Mouse (Mus musculus): ENCODE data around the gene Rabgap1l. TPM values are rescaled to one million over a fixed set of nuclear protein-coding genes. Genes with fewer than 3 reads are reported as not detected.
"Not testable (repeated sequence)": the region's sequence is repeated elsewhere in the genome, so short reads cannot be mapped to it uniquely, and the experiment has no call there.

The Rabgap1l gene
- total RNA-seq, 2 experiments from 2014 or later, result 19.4 to 21.9 TPM

DNA sequence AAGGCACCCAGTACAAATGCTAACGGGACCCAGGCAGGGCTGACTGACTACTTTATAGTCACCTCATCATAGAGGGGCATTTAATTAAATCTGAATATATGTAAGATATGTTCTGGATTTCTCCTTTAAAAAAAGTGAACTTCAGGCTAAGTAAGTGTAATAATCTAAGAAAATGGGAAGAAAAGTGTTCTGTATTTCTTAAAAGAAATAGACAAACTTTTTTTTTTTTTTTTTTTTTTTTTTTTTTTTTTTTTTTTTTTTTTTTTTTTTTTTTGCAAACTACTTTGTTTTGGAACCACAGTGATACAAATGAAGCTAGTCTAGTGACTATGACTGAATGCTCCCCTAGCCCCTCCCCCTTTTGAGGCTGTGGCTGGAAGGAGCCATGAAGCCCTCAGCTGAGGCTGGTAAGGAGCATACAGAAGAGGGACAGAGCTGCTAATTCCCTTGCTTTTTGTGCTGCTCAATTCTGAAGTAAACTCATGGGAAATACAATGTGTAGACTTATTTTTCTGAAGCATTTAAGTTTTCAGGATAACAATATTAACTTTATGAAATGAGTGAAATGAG, 273.0 kb downstream of the Rabgap1l start:
- no peak for DNase-seq (ENCODE audit: low spot score in 2 of 2)

DNA sequence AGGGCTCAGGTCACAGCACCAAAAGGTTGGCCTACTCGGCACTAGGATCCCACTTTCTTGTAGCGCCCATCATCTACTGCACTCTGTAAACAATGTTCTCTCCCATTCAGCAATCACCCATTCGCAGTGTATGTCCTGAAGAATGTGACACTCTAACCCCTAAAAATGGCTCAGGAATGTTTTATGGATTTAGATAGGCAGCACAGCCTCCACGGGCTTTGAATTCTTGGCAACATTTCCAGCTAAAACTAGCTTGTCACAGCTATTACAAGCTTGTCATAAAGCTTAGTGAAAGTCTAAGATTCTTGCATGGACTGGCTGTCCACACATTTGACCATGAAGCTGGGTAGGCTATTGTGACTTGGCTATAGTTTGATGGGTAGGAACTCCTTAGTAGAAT, 274.5 kb downstream of the Rabgap1l start:
- DNase-seq (ENCODE audit: low spot score in 2 of 2), result no peak

DNA sequence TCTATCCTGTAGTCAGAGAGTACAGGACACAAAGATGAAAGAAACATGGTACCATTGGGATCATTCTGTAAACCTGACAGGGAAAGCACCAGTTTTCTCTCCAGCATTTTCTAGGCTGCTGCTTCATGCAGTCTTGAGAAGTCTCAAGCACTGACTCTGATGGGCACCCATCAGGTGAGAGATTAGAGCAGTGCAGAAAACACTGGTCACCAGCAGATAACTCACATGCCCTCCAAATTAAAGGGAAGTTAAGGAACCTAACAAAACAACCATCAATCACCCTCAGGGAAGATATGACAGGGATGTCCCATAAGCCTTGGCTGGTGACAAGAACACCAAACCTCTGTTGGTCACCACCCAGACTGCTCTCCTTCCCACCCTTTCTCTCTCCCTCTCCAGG, 285.2 kb downstream of the Rabgap1l start:
- DNase-seq (ENCODE audit: low spot score in 2 of 2), result no peak

DNA sequence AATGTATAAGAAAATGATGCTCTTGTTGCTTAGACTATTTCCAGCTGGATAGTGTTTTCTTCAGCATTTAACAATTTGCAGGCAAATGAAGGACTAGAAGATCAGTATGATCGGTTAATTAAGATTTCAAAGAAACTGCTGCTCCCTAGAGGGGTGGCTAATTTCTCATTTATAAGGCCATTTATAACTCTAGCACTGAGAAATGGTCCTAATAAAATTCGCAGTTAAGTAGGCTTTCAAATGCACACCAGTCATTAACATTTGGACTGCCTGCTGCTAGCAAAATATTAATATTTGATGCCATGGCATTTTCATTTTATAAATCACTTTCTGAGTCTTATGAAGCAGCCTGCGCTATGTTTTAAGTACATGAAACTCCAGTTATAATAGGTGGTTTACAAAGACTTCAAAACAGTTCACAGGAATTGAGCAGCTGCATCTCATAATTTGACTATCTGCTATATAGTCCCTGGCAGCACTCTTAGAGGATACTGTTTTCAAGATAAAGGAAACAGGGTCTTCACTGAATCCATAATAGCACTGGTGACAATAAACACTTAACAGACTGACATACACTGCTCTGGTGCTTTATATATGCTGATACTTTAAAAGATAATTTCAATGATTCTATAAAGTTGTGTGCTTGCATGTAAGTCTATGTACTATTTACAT, 296.0 kb downstream of the Rabgap1l start:
- no peak for DNase-seq (ENCODE audit: low spot score in 2 of 2)

DNA sequence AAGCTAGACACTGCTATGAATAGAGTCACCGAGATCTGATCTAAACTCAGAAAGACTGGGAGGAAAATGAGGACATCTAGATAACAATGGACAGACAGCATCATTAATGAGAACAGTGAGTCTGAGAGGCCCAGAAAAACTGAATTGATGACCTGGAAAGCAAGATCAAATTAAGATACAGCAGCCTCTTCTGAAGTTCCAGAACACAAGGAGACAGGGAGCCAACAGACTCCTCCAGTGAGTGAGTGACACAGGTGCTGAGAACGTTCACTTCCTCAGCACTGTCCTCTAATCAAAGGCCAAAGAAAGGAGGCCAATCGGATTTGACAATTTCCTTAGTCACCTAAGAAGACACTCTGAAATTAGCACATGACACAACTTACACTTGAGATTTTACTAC, 307.3 kb downstream of the Rabgap1l start:
- DNase-seq (ENCODE audit: low spot score in 2 of 2), result no peak

DNA sequence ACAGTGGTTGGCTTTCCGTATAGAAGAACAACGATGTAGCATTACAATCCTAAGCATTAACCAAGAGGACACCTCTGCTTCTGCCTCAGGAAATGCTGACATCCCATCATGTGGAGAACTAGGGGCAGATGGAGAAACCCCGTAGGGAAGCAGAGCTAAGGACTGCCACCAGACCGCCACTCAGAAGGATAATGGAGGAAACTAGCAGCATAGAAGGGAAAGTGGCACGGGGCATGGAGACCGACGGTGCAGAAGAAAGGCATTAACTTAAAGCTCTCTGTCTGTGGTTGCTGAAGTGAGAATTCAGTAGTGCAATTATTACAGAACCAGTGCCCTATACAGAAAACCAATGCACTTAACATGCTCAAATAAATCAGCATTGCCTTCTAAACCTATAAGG, 308.0 kb downstream of the Rabgap1l start:
- no peak for DNase-seq (ENCODE audit: low spot score in 2 of 2)

DNA sequence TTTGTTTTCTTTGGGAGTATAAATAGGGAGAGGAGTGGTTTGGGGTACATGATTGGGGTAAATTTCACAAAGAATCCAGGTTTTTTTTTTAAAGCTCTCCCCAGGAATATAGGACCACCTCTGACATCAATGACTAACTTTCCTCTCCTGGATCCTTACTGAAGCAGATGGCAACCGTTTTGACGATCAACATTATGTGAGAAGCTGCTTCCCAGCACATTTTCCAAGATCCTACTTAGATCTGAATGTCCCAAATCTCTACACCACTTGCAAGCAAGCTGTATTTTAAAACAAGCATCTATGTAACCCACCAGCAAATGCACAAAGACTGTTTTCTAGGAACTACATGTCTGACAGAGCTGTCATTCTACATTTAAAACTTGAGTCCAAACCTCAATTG, 311.4 kb downstream of the Rabgap1l start:
- DNase-seq (ENCODE audit: low spot score in 2 of 2), result no peak

DNA sequence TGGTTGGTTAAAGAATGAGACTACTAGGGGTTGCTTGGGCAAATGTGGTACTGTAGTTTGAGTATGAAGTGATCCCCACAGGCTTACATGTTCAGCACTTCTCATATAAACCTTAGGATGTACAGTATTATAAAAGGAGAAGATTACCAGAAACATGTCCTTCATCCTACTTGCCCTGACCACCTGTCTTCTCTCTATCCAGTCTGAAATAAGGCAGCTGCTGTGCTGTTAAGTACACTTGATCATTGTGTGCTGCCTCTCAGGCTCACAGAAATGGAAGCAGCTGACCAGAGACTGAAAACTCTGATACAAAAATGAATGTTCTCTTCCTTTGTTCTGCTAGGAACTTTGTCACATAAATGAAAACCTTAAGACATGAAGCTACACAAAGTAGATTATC, 325.6 kb downstream of the Rabgap1l start:
- DNase-seq (ENCODE audit: low spot score in 2 of 2), result no peak

DNA sequence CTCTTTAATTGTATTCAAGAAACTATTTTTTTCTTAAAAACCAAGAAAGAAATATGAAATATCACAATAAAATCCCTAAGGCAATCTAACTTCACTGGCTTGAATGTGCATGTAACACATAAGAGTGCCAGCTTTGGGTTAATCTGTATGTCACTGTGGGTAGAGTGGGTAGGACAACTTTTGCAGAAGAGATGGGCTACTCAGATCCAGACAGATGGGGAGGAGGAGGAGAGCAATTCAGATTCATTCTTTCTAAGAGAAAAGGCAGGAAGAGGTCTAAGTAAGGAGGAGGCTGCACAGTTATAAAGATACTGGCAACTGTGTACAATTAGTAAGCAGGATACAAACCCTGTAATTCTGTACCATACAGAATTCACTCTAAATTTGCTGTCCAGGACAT, 327.8 kb downstream of the Rabgap1l start:
- no peak for DNase-seq (ENCODE audit: low spot score in 2 of 2)

DNA sequence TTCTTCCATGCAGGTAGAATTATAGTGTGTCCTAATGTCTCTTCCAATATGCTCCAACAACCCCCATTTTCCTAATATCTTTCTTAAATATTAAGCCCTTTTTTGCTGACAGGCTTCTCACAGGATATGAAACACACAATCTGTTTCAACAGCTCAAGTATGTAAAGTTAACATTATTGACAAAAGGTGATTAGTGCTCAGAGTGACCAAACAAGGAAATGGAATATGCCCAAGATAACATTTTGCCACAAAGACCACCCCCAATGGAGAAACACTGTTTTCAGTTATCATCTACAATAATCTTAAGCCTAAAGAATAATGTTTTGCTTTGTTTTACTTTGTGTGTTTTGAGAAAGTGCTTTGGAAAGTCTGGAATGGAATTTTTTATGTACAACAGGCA, 328.9 kb downstream of the Rabgap1l start:
- DNase-seq (ENCODE audit: low spot score in 2 of 2), result no peak

DNA sequence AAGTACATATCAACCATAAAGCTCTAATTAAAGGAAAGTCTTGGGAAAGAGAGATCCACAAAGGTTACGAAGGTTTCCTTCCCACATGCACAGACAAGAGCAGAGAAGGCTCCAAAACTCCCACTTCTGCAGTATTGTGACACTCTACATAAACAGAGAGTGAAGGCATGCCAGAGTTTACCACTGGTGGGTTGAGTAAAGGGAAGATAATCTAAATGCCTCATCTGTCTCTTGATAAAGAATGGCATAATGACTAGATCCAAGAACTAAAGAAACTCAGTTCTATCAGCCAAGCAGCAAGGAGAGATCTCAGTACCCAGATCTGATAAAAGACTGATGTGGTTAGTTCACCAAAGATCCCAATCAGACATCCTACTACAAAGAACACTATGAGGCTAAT, 332.7 kb downstream of the Rabgap1l start:
- DNase-seq (ENCODE audit: low spot score in 2 of 2), result no peak

DNA sequence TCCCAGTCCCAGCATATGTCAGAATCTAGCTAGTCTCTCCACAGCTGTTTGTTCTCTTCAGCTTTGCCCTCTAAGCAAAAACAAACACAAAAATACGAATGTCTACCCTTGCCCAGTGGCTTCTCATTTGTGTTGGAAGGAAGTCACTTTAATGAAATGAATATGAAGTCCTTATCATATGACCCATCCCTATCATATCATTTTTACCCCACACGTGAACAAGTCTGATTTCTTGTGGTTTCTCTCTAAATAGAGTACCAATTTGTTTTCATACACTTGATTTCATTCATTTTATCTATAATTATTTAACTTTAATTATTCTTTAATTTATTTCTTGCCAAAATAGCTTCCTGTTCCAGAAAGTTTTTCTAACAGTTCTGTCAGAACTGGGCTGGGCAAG, 341.3 kb downstream of the Rabgap1l start:
- DNase-seq (ENCODE audit: low spot score in 2 of 2), result no peak

DNA sequence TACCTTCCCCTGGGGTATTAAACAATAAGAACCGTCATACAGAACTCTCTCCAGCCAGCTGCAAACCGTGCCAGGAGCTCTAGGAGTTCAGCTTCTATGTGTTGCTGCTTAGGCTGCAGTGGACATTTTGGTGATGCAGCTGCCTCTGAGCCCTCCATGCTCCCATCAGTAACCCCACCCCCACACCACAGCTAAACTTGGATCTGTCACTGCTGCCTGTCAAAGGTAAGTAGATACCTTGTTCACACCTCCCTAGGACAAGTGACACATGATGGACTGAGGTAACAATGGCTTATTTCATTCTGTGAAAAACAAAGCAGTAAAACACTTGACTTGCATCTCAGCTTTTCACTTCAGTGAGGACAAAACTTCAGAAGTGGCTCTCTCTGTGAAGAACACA, 344.3 kb downstream of the Rabgap1l start:
- no peak for DNase-seq (ENCODE audit: low spot score in 2 of 2)

DNA sequence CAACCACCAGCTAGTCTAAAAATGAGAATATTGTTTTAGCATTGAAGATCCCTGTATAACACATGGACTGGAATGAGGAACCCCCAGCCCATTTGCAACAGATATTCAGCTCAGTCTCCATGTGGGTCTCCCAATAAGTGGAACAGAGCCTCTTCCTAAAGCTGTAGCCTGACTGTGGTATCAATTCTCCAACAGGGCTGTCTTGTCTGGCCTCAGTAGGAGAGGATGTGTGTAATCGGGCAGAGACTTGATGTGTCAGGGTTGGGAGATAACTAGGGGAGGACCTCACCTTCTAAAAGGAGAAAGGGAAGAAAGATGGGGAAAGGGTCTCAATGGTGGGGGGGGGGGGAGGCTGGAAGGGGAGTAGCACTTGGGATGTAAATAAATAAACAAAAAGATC, 346.2 kb downstream of the Rabgap1l start:
- no peak for DNase-seq (ENCODE audit: low spot score in 2 of 2)

DNA sequence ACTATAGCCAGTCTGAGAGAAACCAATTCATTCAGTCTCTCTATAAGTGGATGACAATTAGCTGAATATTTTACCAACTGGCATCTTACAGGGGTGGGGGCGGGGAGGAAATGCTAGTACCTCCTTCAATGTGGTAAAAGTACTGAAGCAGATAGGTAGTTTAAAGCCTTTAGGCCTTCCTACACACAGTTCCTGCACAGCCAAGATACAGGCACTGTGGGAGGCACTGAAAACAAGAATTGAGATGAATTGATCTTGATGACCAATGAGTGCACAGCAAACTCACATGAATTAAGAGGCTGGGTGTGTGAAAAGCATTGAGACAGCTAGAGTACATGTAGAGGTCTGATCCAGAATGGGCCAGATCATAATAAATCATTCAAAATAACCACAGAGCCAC, 349.5 kb downstream of the Rabgap1l start:
- DNase-seq (ENCODE audit: low spot score in 2 of 2), result no peak

DNA sequence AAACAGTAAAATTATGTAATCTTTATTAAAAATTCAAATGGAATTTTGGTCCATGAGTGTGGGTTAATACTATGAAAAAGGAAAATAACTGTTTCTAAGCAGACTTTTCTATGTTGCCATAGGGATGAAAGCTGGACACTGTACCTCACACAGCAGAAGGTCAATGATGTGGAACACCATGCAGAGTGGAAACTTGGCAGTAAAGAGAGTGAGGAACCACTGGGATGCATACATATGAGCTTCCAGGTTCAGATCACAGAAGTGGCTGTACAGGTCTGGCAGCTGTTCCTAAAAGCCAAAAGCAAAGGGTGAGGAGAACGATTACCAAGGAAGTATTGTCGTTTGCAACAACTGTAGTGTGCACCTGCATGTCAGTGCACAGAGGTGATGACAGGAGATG, 351.3 kb downstream of the Rabgap1l start:
- DNase-seq (ENCODE audit: low spot score in 2 of 2), result no peak

DNA sequence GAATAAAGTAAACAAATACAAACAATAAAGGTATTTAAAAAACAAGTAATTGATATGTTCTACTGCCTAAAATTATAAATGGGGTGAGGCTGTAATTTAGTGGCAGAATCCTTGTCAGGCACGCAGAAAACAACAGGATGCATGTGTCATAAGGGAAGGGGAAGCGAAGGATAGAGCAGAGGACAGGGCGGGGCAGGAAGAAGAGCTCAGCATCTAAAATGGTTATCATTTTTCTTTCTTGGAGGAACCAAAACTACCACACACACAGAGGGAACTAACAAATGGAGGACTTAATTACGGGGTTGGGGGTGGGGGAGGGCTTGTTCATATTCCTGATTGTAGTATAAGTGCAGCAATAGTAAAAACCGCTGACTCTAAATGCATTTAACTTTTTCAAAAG, 351.9 kb downstream of the Rabgap1l start:
- DNase-seq (ENCODE audit: low spot score in 2 of 2), result no peak

DNA sequence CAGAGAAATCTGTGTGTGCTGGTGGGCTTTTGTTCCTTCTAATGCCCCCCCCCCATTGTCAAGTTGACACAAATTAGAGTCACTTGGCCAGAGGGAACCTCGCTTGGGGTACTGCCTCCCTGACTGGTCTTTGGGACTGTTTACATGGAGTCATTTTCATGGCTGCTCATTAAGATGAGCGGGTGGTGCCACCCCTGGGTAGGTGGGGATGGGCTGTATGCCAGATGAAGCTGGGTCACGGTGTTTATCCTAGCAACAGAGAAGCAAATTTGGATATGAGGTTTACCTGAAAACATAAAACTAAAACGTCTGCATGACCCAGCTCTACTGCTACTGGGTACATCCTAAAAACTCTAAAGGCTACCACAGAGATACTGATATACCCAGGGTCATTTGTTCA, 354.2 kb downstream of the Rabgap1l start:
- DNase-seq (ENCODE audit: low spot score in 2 of 2), result no peak

DNA sequence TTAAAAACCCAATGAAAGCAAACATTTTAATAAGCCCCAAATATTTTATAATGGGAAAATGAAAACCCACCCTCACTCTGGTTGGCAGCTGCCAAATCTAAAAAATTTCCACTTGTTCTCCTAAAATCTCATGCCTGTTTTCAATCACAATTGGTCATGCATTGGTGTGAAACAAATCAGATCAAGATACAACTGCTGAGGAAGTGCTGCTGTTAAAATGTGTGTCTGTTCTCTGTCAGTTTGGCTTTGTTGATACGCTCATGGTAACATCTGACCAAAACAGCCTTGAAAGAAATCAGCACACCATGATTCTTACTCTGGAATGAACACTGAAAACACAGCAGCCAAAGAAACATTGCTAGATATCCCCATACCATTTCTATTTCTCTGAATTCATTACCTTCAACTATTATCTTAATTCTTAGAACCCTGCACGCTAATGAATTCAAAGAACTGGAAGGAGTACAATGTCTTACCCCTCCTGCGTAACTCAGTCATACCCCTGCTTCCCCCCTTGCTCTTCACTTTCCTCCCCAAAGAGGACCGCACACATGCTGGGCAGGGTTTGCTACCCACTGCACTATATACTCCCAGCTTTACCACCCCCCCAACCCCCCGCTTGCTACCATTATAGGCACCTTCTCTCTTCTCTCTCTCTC, 375.7 kb downstream of the Rabgap1l start:
- DNase-seq (ENCODE audit: low spot score in 2 of 2), result no peak

DNA sequence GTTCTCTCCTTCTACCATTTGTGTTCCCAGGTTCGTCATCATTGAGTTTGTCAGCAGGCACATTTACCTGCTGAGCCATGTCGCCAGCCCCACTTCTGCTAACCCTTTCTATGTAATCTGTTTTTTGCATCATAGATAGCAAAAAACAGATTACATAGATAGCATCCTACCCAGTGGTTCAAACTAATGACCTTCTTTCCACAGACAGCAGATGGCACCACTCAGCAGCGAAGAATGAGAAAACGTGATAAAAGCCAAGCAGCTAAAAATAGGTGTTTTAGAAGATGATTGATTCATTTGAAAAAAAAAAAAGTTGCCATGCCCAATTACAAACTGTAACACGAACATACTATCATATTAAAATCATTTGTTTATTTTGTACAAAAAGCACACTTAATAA, 382.2 kb downstream of the Rabgap1l start:
- DNase-seq (ENCODE audit: low spot score in 2 of 2), result no peak

DNA sequence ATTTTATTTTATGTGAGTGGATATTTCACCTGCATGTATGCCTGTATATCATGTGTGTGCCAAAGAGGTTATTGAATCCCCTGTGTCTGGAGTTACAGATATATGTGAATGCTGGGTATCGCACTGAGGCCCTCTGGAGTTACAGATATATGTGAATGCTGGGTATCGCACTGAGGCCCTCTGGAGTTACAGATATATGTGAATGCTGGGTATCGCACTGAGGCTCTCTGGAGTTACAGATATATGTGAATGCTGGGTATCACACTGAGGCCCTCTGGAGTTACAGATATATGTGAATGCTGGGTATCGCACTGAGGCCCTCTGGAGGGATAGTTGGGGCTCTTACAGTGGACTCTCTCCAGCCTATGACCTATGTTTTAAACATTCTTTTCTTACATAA, 383.3 kb downstream of the Rabgap1l start:
- DNase-seq (ENCODE audit: low spot score in 2 of 2), result not testable (repeated sequence)

DNA sequence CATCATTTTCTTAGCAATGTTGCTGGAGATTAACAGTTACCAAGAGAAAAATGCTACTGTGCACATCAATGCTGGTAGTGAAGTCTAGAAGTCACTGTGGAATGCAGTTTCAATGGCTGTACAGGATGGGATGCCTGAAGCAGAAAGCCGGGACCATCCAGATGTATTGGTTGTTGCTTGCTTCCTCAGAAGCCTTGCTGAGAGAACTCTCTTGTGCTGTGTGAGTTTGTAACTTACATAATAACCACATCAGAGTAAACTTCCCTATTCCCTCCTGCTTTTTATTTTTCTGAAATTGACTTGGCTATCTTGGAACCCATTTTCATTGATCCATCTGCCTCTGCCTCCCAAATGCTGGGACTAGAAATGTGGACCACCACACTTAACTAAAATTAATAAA, 383.9 kb downstream of the Rabgap1l start:
- DNase-seq (ENCODE audit: low spot score in 2 of 2), result no peak

DNA sequence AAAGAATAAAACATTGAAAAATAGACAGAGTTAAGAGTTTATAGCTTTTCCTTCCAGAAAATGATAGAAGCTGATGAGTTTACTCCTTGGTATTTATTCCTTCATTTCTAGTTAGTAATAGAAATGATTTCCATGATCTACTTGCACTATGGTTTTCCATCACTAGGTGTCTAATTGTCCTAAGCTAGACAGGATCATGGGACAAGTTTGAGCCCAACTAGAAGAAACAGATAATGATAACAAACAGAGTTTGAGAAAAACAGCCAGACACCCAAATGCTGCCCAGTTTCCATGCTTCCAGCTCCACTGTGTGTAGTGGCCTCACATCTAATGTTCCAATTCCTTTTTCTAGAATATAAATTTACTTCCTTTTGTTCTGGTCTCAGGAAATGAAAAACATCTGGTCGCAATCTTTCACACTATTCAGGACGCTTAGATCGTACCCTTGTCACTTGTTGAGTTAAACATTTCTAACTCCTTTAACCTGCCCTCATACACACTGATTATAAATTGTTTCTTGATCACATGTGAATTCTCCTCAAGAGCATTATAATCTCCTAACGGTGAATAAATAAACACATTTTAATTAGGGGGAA, 384.6 kb downstream of the Rabgap1l start:
- no peak for DNase-seq (ENCODE audit: low spot score in 2 of 2)
